Mouse (Mus musculus) mesoderm, embryonic 11.5 days (tissue): ENCODE data around the gene Nfya.
A peak's percentile ranks its signal among the peaks of the same experiment; 100 is the strongest.

Source experiments
- DNase-seq: peaks from one replicate; pipeline ENCODE4 v3.0.0-alpha.2; 2012; ENCODE audit warnings: low read depth, low spot score

Gene Nfya

DNA sequence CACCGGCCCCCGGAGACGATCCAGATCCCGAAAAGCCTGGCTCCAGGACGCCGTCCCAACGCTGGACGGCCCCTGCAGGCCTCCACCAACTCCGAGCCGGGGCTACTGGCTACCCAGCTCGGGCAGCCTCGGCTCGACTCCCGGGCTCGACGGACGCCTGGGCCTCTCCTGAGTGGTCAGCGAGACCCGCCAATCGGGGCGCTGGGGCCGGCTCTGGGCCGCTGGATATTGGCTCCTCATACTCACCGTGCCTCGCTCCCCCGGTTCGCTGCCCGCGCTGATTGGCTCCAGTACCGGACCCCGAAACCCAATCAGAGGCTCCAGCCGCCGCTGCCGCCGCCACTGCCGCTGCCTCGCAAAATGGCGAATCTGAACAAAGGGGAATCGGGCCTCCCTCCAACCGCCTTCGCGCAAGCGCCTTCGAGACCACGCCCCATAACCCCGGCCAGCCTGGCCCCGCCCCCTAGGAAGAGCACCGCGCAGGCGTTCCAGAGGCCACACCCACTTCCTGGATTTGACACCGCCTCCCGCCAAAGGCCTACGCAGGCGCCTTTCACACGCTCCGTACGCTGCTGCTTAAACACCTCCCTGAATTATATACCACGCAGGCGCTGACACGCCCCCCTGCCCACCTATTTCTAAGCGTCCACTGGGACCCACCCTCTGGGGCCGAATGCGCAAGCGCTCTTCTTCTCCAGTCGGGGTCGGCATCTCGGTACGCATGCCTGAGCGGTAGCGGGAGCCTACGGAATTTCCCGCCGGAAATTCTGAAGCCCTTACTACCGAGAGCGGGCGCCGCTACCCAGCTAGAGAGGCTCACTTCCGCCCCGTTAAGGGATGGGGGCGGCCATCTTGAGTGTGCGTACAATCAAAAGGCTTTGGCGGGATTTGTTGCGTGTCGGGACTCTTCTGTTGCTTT is at the start of gene Nfya, which contains the start of gene Oard1:
TSS of gene Nfya (minus strand) at position 527 of the 919 bp plus-strand sequence.
TSS of gene Oard1 (plus strand) at position 635 of the 919 bp plus-strand sequence.
- DNase-seq, result peak; percentile 100

DNA sequence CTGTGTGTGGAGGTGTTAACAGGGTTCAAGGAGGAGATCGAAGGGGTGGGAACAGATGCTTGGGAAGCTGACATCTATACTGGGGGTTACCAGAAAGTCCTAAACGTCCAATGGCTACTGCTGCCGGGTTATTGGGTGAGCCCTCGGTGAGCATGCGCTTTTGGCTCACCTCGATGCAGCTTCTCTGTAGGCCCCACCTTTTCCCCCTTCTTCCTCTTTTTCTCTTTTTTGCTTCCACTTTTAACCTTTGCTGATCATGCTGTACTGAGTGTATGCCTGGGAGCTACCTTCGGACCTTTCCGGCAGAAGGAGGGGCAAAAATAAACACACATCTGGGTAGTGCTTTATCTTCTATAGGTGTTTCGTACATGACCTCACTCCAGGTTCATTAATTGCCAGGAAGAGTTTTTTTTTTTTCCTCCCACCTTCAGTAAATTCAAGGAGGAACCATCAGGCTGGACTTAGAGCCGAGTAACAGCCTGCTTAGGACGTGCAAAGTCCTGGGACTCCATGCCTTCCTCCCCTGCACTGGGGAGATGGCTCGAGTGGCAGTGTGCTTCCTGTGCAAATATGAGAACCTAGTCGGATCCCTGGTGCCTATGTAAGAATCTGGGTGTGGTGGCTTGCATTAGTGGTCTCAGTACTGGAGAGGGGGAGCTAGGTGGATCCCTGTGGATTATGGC is 48.4 kb upstream of the Nfya start:
- DNase-seq, result no peak

DNA sequence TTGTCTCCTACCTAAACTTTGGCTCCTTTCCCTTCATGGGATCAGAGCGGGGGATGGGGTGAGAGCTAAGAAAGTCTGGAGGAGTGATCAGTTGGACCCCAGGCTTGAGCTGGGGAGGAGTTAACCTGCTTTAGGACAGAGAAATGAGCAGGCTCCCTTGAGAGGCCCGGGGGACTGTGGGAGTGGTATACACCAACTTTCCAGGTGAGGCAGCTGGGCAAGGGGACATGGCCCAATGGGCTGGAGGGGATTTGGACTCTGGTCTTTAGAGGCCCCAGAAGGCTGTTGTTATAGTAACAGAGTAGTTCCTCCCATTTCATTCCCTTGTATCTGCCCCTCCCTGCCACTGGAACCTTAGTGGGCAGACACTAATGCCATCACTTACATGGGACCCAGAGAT is 46.2 kb upstream of the Nfya start:
- DNase-seq, result no peak

DNA sequence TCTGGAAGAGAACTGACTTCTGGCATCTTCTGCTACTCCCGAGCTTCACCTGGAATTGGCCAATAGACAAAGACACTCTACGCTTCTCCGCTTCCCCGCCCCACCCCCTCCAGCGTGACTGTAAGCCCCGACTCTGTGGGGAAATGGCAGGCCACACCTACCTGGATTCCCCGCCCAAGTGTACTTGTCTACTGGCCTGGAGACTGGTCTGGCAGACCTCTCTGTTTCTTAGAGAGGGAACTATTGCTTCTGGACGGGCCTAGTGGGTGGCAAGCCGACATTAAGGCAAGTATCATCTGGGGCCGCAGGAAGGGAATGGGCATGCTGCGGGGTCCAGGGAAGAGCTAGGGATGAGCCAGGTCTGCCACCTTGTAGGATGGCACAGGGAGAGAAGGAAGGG is 45.0 kb upstream of the Nfya start, which contains the start of gene Unc5cl:
TSS of gene Unc5cl (plus strand) at position 214 of the 400 bp plus-strand sequence.
- DNase-seq, result no peak

DNA sequence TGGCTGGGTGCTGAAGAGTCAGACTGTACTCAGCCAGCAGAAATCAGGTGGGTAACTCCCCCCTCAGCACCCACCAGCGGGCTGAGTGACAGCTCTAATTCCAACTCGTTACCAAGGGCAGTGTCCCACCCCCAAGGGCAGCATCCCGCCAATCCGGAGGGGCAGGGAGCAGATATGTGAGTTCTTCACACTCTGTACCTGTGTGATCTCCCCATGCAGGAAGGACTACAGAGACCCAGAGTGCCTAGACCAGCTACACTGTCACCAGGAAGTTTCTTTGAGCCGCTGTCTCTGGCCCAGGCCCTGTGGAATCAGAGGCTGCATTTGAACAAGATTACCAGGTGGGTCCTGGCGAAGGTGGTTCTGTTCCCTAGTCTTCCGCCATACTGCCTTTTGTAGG is 44.5 kb upstream of the Nfya start:
- DNase-seq, result no peak

DNA sequence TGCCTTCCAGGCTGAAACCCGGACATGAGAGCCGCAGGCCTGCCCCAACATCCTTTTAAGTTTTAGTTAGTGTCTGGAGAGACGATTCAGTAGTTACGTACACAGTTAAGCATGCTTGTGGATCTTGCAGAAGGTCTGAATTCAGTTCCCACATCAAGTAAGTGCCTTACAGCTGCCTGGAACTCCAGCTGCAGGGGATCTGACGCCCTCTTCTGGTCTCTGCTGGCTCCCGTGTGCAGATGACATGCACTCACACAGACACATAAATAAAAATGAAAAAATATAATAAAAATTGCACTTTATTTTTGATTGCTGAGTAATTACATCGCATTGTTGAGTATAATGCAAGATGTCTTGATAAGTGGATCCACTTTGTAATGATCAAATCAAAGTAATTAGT is 43.8 kb upstream of the Nfya start:
- no peak for DNase-seq

DNA sequence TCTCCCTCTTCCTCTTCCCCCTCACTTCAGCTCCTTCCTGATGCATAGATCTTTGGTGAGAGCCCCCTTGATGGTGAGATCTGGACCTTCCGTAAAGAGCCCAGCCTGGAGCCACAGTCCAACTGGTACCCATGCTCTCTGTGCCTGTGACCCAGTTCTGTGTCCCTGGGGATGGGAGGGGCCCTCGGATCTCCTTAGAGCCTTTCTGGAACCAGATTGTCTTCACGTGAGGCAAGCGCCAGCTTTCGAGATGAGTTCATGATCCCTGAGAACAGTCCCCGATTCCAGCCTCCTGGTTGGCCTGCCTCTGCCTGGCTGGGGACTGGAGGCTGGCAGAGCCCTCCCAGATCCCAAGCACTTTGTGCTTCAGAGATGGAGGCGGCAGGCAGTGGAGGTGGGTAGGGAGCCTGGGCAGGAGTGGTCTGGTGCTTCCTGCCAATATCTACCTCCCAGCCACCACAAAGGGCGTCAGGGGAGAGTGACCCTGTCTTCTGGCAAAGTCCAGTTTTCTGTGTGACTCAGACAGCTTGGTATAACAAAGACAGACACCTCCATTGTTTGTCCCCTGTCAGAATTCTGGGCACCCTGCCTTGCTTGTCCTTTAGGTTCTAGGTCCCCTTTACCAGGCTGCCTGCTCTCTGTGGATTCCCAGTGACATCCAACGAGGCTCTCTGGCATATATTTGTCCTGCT is 42.2 kb upstream of the Nfya start:
- DNase-seq, result no peak

DNA sequence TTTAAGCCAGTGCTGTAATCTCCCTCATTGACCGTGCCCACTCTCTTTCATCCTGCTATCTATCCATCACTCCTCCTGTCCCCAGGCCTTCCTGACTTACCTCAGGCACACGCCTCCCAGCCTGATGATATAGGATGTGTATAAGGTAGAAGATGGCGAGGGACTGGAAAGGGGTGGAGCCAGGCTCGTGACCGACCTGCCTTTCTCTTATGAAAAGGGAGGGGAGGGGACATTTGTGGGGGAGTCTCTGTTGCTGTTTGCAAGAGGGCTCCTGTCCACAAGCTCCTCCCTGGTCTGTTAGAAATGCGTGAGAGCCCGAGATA is 41.6 kb upstream of the Nfya start, which contains the start of gene Tspo2:
TSS of gene Tspo2 (minus strand) at position 170 of the 323 bp plus-strand sequence.
- no peak for DNase-seq

DNA sequence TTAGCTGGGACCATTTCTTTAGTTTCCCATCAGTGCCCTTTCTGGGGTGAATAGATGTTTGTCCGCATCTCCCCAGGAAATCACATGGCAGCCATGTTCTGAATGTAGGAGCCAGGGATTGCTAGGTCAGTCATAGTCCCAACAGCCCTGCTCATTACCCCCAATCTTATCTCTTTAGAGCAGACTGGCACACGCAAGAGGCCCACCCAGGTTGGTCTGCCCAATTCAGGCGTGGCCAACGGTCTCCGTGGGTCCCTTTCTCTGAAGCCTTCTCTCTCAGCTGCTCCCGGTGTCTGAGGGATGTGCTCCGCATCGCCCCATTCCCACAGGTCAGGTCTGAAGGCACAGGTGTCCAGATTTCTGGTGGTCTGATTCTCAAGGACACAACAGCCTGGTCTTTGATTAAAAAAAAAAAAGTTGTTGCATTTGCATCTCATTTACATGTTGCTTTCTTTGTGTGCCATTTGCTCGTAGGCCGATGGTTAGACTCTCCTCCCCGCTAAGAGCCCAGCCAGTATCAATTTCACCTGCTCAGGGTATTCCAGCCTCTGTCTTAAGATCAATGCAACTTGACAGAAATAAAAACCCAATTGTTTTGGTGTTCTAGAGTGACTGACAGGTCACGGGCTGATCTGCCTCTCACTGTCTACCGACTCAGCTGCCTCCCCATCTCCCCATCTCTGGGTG is 41.1 kb upstream of the Nfya start:
- no peak for DNase-seq

DNA sequence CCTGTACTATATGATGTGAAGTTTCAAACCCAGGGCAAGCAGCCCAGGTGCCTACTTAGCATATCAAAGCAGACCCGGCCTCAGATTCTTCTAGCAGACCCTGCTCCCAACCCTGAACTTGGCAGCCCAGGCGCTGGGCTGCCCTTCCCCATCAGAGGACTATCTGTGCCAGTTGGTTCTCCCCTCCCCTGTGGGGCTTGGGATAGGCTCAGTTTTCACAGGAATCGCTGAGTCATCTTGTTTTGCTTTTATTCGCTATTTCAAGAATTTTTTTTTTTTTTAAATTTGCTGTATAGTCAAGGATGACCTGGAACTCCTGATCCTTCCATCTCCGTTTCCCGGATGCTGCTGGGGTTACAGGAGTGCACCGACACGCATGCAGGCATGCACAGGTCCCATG is 38.0 kb upstream of the Nfya start:
- no peak for DNase-seq

DNA sequence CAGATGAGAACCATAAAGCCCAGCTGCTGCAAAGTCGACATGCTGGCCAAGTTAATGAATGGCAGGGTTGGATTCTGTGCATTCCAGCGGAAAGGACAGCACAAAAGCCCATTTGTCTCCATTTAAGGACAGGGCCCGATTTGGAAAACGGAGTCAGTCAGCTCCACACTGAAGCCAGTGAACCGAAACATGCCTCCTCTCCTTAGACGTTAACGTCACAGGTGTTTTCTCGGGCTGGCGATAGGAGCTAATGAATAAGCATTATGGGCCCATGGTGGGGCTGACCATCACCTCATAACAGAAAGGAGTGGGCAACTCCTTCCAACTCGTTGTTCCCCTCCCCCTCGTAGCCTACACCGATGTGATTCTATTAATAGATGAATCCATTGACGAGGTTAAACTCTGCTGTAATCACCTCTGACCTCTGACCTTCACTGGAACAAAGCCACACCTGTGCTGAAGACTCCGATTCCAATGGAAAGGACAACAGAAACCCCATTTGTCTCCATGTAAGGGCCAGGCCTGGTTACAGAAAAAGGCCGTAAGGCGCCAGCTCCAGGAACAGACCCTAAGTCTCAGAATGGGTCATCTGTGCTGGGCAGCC is 33.9 kb upstream of the Nfya start:
- DNase-seq, result no peak

DNA sequence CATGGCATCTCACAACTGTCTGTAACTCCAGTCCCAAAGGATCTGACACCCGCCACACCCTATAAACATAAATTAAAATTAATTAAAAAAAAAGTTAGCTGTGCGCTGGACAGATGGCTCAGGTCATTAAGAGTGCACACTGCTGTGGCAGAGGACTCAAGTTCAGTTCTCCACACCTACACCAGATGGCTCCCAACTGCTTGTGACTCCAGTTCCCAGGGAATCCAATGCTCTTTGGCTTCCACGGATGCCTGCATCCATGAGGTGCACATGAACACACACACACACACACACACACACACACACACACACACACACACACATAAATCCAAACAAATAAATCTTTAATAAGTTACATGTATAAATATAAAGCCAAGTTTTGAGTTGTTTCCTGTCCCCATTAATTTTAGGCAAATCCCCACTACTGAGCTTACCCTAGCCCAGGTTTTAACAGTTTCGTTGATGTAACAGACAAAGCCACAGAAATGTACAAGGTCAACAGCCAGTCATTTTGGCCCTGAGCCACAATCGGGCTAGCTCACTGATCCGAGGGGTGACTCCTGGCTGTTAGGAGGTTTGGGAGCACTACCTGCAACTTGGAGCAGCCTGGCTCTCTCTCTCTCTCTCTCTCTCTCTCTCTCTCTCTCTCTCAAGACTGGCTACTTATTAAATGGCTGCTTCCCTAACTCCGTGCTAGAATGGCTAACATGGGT is 33.2 kb upstream of the Nfya start:
- no peak for DNase-seq

DNA sequence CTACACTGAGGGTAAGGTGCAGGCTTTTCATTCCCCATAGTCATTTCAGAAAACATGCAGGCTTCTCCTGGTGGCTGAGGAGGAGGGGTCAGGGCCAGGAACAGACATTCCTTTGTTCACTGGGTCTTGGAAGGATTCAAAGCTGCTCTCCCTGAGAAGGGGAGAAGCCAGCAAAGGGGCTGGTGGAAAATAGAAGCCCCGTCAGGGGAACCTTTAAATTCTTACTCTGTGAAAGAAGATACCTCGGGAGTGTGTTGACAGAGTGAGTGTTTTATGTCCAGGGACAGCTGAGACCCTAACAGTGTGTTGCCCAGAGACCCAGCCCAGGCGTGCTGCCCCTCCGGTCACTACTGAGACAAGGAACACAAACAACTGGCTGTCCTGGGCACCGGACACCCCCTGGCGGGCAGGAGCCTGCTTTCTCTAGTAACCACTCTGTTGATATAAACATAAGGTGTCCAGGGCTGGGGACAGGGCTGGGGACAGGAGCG is 27.8 kb upstream of the Nfya start:
- DNase-seq, result peak; percentile 84

DNA sequence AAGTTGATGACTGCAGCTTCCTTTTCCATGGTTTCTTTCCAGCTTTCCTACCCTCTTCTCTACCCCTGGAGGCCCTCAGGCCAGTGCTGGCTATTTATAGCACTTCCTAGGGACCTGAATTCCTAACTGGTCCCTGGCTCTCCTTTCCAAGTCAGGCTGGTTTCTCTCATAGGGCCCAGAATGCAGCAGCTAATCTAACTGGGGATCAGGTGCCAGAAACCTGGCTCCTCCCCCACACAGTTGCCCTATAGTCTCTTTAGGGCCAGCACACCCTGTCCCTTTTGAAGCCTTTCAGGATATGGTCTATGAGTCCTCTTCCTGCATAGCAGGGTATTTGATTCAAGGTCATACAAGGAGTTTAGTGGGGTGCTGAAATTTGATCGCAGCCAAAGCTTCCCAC is 26.8 kb upstream of the Nfya start:
- DNase-seq, result no peak

DNA sequence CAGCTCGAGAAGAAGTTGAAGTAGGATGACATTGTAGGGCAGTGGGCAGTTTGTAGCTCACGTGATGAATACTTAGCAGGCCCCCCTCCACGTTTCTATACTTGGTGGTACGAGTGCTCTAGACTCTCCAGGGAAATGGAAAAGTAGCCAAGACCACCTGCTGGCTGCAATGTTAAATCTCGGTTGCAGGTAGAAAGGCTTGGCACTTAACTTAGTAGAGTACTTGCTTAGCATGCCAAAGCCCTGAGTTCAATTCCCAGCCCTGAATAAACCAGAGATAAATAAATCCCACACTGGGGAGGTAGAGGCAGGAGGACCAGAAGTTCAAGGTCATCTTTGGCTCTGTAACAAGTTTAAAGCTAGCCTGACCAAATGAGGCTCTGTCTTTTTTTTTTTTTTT is 24.8 kb upstream of the Nfya start:
- no peak for DNase-seq

DNA sequence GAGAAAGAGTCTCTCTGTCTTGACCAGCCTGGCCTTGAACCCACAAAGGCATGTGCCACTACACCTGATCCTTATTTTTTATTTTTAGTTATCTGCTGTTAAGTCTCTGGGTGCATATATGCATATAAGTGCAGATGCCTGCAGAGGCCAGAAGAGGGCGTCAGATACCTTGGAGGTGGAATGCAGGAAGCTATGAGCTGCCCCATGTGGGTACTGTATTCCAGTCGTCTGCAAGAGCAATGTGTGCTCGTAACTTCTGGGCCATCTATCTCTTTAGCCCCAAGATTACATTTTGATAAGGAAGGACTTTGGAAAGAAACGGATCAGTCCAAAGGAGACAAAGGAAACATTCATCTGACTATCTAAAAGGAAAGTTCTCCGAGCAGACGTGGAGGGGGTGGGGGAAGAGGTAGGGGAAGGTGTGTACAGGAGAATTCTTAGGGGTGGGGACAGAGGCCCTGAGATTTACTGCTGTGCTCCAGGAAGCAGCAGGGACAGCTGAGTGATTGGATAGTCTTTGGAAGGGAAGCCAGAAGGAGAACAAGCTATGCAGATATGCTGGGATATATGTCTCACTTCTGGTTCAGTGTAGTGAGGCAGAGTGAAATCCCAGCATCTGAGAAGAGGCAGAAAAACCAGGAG is 24.1 kb upstream of the Nfya start:
- DNase-seq, result no peak

DNA sequence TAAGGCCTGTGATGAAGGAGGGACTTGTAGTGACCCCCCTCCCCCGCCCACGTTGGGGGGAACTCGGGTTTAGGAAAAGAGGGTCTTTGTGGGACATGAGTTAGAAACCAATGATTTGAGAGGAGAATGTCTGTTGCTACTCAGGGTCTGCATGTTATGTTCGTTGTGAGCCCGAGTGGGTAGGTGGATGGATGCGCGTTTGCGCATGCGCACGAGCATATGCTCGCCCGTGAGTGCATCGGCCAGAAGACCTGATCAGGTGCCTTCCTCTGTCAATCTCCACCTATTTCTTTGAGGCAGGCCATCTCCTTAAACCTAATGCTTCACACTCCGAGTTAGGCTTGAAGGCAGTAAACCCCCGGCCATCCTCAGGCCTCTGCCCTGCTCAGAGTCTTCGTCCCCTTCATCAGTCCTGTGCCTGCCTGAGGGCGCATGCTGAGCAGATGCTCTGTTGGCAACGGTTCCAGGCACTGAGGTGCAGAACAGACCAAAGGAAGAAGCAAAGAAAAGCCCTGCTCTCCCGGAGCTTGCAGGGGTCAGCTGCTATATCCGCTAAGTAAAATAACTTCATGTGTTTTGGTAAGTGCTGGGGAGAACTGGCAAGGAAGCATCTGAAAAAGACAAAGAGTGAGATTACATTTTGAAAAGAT is 23.4 kb upstream of the Nfya start:
- no peak for DNase-seq

DNA sequence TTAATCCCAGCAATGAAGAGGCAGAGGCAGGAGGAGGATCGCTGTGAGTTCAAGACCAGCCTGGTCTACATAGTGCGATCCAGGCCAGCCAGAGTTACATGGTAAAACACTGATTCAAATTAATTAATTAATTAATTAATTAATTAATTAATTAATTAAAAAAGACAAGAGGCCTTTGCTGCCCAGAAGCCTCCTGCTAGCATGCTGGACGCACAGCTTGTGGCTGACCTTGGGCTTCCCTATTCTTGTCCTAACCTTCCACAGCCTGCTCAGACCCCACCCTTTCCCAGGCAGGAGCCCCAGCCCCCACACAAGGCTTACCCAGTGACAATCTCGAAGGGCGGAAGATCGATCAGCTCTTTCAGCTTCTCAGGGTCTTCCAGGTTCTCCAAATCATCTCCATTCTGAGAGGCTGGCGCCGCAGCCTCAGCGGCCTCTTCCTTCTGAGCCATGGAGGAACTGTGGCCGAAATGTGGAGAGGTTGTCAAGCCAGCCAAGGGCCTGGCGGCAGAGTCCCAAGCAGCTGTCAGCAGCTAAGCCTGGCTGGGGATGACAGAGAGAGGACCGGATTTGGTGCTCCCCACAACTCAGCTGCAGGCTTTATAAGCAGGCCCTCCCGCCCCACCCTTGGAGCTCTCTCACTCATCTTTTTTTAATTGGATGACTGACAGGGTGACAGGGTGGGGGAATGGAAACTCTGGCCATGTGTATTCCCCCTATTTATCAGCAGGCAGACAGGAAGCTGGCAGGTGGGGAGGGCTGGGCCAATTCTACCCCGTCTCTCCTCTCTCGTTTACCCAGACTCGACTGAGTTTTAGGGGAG is 22.7 kb upstream of the Nfya start, which contains the start of gene Apobec2:
TSS of gene Apobec2 (minus strand) at position 773 of the 823 bp plus-strand sequence.
- no peak for DNase-seq
